Mouse (Mus musculus) mesoderm, embryonic 11.5 days (tissue): Measurements from ENCODE around the gene Pabpn1l.
"Not testable (repeated sequence)": the region's sequence is repeated elsewhere in the genome, so short reads cannot be mapped to it uniquely, and the experiment has no call there.

Experiments used
- DNase-seq: peaks from one replicate; pipeline ENCODE4 v3.0.0-alpha.2; 2012; ENCODE audit warnings: low read depth, low spot score

Gene Pabpn1l

DNA sequence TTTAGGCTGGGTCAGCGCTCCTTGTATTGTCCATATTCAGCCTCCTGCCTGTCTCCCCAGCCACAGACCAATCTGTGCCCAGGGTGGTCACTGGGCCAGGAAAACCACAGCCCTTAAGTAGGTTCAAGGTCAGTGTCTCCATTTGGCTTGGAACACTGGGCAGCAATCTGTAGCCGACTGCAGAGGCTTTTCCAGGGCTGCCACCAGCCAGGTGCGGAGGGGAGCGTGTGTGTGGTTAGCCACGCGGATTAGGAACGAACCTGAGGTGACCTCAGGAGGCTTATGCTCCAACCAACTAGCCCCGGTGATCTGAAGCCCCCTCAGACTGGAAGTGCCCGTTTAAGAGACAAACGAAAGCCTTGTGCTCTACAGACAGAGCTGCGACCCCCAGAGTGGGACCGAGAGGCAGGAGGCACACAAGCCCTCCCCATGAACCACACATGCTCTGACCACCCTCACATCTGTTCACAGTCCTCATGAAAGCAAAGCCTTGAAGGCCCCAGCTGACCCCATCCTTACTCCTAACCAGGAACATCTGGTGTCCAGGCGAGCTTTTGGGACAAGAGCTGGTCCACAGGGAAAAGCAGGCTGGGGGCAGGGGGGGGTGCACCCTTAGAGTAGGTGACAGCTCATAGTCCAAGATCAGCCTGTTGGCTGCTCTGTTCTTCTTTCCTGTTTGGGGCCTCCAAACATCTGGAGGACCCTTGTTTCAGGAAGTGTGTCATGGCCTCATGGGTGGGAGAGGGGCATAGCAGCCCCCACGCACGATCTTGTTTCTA is 25.8 kb upstream of the Pabpn1l start:
- no peak for DNase-seq

DNA sequence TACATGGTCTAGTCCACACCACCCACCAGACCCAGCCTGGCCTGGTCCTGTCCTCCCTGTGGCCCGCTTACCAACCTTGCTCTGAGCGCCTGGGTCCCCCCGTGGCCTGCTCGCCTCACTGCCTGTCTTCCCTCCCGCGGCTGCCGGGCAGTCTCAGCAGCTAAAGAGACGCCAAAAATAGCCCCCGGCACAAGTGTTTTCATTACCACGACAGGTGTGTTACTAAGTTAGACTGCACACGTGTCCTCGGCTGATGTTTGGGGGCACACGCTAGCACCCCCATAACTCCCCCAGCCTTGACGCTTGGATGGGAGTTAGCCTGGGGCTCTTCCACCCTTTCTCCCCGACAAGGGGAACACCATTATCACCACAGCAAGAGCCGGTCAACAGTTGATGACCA is 23.8 kb upstream of the Pabpn1l start:
- no peak for DNase-seq

DNA sequence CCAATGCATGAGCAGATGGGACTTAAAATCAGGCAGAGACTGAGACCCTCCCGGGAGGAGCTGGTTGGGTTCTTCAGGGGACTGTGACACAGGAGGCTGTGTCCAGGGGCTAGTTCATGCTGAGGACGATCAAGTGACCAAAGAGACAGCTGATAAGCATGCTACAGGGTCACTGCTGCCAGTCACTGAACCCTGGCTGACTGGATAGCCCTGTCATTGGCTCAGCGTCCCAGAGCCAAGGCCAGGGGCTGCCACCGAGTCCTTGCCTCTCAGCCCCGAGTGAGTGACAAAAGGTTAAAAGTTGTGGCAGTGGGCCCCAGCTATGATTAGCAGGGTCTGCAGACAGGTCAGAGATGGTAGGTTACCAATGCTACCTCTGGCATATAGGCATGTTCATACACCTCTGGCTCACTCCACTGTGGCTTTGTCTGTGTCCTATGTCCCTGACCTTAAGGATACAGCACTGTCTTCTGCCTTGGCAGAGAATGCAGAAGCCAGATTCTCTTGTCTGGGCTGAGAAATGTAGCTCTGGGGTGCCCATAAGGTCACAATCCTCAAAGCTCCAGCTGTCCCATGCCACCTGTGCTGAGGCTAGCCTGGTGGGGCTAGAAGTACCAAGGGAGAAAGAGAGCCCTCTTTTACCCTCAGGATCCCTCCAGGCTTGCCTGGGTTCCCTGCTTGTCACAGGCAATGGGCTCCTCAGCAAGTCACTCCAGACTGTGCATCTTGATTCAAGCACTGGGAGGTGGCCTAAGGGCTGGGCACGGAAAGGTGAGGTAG is 21.8 kb upstream of the Pabpn1l start:
- no peak for DNase-seq

DNA sequence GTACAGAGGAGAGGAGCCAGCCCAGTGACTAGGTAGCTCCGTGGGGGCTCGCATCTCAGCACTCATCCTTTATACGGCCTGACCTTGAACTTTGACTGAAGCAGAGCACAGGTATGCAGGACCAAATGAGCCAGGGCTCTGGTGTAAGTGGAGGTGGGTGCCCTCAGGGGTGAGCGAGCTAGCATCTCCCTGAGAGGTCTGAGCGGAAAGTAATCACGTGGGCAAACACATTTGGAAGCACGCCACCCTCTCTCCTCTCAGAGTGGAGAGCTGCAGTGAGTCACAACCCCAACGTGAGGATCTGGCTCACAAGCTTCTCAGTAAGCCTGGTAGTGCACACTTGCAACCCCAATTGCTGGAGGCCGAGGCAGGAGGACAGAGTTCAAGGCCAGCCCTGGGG is 19.5 kb upstream of the Pabpn1l start:
- DNase-seq, result no peak

DNA sequence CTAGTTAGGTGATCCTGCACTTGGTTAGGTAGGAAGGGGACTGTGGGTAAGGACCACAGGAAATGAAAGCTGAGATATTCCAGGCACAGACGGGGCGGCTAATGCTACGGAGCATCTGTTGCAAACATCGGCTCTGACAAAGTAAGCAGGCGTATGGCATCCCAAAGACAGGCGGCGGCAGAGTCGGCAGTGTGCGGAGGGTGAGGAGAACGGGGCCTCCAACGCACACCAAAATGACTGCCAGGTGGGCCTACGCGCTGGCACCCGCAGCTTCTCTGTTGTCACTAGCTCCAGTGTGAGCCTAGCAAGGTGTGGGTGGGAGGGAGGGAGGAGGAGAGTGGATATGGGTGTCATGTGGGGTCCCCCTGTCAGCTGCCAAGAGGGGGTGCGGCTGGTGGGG is 18.9 kb upstream of the Pabpn1l start:
- DNase-seq, result no peak

DNA sequence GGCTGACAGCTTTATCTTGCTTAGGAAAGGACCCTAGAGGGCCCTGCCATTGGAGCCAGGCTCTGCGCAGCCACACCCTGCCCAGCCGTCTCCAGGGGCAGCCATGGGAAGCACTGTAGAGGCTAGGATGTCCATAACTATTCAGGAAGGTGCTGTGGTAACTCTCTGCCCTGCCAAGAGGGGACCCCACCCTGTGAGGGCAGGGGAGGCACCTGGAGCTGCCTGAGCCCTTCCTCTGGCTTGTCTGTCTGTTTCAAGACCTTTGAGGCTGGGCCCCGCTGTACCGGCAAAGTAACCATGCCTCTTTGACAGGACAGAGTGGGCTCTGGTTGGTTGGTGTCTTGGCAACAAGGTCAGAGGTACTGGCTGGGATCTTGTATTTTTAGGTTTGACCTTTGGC is 18.3 kb upstream of the Pabpn1l start:
- DNase-seq, result no peak

DNA sequence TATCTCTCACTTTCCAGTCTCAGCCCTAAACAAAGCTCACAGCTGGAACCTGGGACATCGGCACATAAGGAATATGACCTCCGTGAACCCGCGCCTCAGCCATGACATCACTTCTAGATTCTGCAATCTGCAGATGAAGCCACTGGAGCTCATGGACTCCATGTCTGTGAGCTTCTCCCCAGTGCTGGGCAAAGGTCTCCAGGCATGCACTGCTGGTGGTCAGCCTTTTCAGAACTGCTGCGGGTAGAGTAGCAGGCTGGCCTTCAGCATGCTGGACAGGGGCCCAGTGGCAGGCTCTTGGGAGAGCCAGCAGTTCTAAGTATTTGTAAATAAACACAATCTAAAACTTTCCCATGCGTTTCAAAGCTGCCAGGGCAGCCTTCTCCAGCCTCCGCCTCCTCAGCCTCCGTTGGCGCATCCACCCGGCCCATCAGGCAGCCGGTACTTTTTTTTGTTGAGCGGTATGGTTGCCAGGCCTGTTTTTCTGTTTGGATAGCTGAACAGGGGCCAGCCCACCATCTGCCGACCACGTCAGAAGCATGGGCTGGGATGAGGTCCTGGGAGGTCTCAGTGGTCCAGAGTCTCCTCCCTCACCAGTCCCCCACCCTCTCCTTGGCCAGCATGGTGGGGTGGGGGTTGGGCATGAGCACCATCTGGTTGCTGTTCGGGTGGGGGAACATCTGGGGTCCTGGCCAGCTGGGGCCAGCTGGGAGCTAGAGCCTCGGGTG is 17.1 kb upstream of the Pabpn1l start:
- peak; percentile 69 for DNase-seq

DNA sequence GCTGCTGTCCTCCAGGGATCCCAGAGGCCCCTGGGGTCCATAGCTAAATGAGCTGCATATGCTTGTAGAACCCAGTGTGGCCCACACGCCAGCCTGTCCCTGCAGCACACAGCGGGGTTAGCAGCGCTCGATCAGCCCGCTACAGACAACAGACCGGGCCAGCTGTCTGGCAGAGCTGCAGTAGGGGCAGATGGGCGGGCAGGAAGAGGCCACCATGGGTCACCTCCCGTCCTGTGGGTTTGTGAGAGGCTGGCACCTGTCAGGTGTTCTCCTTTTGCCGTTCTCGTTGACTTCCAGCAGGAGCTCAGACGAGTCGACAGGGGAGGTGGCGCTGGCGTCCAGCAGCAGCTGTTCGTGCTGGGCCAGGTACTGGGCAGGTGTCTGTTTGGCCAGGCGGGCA is 16.1 kb upstream of the Pabpn1l start:
- DNase-seq, result no peak

DNA sequence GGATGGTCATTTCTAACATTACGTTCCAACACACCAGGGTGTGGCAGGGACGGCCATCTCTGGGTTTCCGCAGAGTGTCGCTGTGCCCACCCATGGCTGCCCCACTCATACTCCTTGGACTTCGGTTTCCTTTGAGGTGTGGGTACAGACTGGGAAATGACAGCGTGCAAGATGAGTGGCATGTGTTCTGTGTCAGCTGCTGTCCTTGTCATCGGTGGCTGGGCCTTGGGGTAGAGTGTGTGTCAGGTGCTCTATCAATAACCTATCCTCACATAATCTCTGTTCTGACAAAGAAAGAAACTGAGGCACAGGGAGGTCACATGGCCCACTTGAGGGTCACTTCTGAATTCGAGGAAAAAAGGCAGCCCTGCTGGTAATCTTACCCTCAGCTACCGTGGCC is 14.7 kb upstream of the Pabpn1l start:
- no peak for DNase-seq

DNA sequence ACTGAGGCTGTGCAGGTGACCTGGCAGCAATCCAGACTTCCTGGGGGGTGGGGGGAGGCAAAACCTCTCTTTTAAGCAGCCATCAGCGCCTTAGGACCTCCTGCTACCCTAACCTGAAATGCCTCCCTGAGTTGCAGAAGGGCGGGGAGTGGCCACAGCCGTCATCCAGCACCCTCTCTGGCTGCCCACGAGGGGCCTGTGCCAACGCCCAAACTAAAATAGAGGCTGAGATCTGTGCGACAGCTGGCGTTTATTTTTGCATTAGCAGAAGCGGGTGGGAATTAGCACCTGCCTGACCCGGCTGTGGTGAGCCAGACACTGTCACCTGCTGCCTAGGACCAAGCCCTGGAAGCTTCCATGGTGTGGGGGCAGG is 14.2 kb upstream of the Pabpn1l start:
- DNase-seq, result no peak

DNA sequence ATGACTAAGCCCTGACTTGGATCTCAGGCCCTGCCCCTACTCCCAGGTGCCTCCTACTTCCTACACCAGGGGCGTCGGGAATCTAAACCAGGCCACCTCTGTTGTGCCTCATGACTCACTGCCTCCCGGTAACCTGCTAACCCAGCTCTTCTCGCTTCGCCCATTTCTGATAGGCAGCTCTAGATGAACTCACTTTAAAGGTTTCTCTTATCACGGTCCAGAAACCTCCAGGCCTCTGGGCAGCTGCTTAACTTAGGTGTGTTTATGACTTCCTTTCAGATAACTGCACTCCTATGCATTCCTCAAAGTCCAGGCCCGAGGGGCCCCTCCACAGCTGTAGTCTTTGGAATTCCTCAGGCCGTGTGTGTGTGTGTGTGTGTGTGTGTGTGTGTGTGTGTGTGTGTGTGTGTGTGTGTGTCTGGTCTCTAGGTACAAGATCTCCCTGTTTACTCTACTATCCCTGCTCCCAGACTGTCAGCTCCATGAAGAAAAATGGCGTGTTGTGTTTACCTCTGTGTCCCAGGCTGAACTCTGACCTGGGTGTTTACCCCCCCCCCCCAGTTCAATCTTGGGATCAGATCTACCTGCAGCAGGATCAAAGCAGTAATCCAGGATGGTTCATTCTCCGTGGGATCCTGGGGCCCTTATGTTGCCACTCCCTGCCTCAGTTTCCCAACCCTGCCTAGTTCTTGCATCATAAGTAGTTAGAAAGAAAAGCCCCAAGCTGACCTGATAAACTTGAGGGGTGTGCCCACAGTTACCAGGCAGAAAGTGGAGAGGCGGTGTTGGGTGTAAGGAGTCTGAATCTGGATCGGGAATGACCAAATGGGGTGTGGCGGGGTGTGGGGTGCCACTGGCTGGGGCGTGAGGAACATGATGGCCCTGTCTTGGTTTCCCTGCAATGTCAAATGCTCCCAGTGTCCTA is 13.6 kb upstream of the Pabpn1l start:
- DNase-seq, result no peak

DNA sequence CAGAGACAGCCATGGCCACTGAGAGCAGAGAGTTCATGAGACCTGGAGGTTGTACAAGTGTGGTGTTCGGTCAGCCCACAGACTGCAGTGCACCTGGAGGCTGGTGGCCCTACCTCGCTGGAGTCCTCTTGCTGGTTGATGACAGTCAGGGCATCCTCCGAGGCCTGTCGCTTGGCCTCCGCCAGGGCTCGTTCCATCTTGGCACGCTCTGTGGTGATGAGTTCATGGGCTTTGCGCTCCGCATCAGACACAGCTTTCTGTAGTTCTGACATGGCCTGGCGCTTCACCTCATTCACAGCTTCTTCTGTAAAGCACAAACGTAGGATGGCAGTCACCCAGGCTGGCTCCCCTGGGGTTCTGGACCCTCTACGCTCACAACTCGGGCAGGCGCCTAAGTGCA is 10.7 kb upstream of the Pabpn1l start:
- no peak for DNase-seq

DNA sequence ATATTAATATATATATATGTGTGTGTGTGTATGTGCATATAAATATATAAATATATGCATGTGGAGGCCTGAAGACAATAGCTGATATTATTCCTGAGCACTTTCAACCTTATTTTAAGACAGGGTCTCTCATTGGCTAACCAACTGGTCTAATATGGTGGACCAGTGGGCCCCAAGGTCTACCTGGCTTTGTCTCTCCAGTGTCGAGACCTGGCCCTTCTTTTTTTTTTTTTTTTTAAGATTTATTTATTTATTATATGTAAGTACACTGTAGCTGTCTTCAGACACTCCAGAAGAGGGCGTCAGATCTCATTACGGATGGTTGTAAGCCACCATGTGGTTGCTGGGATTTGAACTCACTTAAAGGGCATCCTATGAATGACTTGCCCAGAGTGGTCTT is 9.6 kb upstream of the Pabpn1l start:
- not testable (repeated sequence) for DNase-seq

DNA sequence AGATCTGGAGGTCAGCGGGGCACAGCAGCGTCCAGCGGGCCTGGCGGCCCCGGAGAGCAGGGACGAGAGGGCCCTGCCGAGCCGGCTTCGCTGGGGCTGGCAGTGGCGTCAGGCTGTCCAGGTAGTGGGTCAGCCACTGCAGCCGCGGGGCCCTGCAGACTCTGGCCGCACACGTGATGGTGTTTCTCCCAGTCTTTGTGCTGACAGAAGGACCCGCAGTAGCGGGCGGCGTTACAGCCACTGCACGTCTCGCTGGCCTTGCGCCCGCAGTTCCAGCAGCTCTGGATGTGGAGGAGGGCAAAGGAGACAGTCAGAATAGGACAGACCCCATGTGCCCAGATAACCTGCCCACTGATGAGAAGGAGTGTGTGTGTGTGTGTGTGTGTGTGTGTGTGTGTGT is 8.2 kb upstream of the Pabpn1l start:
- DNase-seq, result no peak

DNA sequence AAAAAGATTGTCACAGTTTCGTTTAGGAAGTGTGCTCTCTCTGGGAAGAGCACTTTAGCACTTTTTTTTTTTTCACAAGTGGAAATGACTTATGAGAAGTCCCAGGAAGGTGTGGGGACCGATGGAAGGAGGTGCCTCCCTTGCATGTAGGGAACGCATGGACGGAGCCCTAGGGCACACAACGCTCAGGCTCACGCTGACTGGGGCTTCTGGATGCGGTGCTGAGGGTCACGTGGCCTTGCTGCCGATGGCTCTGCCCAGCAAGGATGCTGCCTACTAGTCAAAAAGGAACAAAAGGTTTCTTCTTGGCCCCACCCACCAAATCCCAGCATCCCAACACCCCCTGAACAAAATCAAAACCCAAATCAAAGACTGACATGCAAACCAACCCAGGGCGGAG is 6.8 kb upstream of the Pabpn1l start:
- no peak for DNase-seq

DNA sequence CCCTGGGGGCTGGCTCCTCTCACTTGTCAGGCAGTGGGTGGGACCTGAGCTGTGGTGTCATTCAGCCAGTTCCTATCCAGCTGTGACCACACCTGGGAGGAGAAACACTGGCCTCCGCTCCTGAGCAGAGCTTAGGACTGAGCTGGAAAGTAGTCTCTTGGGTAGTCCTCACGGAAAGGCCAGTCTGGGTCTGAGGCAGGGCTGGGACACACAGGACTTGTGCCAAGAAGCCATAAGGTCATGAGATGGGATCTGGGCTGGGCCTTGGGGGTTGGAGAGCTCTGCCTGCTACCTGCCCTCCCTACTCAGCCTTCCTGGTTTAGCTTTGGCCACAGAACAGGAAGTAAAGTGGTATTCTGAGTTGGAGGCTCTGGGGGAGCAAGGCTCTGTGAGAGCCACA is 4.4 kb upstream of the Pabpn1l start:
- no peak for DNase-seq

DNA sequence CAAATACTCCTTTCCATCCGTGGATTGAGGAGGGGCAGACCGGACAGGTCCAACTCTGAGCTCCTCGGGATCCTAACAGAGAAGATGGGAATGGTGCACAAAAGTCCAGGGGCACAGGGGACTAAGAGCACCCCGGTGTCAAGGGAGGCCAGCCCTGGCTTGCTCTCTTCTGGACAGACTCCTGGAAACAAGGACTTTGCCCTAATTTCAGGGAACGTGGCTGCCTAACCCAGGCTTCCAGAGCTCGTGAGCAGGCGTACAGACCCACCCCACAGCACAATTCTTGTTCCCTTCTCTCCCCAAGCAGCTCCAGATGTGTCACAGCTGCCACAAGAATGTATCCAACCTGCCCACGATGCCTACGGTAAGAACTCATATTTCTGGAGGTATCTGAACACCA is 3.3 kb upstream of the Pabpn1l start:
- no peak for DNase-seq

DNA sequence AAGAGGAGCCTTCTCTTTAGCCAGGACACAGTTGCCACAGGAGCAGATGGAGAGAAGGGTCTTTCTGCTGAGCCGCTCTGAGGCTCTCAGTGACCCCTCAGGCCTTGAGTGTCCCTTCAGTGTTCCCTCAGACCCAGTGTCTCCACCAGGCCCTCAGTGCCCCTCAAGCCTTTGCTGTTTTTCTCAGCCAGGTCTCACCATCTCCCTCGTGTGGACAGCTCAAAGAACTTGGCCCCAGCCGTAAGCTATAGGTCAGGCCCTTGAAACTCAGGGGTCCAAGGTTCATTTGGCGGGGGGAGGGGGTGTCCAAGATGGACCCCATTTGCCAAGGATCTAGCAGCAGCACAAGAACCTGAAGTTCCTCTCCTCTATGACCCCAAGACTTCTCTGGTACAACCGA is 2.1 kb upstream of the Pabpn1l start:
- DNase-seq, result no peak

DNA sequence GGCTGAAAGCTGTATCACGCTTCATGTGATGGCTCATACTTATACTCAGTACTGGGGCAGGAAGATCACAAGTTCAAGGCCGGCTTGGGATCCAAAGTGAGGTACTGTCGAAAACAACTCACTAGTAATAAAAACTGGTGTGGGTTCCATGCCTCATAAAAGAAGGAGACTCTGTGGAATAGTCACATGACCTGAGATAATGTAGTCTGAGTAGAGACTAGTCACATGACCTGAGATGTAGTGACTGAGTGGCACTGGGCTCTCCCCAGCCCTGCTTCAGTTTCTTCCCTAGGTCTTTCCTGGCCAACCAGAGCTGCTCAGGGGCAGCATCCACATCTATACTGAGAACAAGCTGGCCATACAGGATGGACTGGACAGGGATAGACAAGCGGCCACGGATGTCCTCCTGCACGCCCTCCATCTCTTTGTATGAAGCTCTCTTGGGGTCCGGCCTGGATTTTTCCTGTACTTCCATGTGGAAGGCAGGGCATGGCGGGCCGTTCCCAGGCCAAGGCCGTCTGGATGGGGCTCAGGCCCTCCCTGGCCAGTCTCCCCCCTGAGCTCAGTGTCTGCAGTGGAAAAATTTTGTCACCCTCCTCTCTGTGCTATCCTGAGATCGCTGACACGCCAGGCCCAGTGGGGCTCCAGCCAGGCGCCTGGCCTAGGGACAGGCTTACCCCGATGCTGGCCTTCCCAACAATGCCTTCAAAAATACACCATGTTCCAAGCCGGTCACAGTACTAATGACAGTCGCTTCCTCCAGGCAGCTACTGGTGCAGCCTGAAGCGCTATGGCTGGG is 1.5 kb upstream of the Pabpn1l start:
- DNase-seq, result no peak

DNA sequence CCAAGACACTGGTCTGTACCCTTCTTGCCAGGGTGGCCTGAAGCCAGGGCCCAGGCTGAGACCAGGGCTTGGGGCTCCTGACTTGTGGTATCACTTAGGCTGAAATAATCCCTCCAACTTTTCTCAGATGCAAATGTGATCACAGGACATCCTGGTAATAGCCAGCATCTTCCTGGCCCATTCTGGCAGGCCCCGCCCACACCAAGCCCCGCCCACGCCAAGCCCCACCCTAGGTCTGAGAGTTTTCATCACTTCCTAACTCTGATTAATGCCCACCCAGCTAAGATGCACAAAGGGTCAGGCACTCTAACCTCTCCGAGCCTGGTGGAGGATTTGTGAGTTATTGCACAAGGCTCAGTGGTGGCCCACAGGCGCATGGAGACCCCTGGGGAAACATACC is 2.1 kb downstream of the Pabpn1l start:
- DNase-seq, result no peak
